Mouse (Mus musculus): ENCODE data around the gene Ankrd34b. TPM values are rescaled to one million over a fixed set of nuclear protein-coding genes. Genes with fewer than 3 reads are reported as not detected.
A peak's percentile ranks its signal among the peaks of the same experiment; 100 is the strongest.

Ankrd34b gene
- total and polyA plus RNA-seq, 2 experiments from 2014 or later: 4.8 to 8.1 TPM

DNA sequence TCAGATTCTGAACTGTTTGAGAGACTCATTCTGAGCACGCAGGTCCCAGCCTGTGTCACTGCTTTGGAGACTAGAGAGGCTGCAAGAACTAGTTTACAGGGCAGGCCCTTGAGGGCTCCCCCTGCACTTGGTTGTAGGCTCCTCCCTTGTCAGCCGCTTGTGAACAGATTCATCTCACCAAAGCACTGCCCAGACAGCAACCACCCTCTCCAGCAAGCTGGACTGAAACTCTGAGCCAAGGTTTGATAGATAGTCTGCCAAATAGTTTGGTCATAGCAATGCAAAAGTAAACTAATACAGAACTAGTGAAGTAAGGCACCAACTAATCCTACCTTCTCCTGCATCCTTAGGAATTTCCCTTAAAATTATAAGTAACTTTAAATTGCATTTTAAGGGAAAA is 44.5 kb downstream of the Ankrd34b start:
- DNase-seq (ENCODE audit: low spot score): no peak
- no peak for ATAC-seq (ENCODE audit: low FRiP score)
- 79% methylated on average over 2 of the region's 2 CpGs for WGBS

DNA sequence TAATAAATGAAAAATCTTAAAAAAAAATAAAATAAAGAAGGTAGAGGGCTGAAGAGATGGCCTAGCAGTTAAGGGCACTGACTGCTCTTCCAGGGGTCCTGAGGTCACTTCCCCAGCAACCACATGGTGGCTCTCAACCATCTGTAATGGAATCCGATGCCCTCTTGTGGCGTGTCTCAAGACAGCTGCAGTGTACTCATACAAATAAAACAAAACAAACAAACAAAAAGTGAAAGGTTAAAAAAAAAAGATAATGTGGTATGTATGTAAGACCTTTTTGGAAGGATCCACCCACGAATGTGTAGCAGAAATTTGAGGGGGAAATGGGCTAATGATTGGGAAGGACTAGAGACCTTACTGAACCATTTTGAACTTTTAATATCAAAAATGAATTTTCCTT is 57.7 kb downstream of the Ankrd34b start:
- peak overlapping the region; percentile 46 for H3K4me3 ChIP-seq (ENCODE audit: low read depth, low read length)
- DNase-seq (ENCODE audit: low spot score): peak; percentile 76
- H3K4me1 ChIP-seq (ENCODE audit: insufficient read depth, low read length): no peaks in the 10 kb centered on the region
- TF ChIP-seq CTCF (IDR thresholded peaks at IDR 0.05): peak; percentile 83
- peak; percentile 85 for ATAC-seq (ENCODE audit: low FRiP score)
- H3K9ac ChIP-seq (replicated peaks; ENCODE audit: low read length, poor library complexity, severe bottlenecking): no peak overlapping the region
- 0 out of 2 replicates have a peak, but pooled peaks cover 5% of the 10 kb centered on the region for H3K36me3 ChIP-seq (ENCODE audit: insufficient read depth, low read length)
- no peaks in the 10 kb centered on the region for H3K9me3 ChIP-seq (ENCODE audit: low read length)
- peak overlapping the region; percentile 51 for H3K4me2 ChIP-seq (ENCODE audit: low read depth, low read length, poor library complexity, severe bottlenecking)
- peak overlapping the region; percentile 69; the same call in 1 of the 2 replicates for H3K27ac ChIP-seq (ENCODE audit: low read depth, low read length)
- no peaks in the 10 kb centered on the region for H3K27me3 ChIP-seq (ENCODE audit: insufficient read depth, low read length)
- 5% methylated on average over 3 of the region's 3 CpGs for WGBS

More for the DNA sequence above, 44.5 kb downstream of the Ankrd34b start:
- TF ChIP-seq CTCF (IDR thresholded peaks at IDR 0.05): no peak
- no peaks in the 10 kb centered on the region for H3K27me3 ChIP-seq (ENCODE audit: insufficient read depth, low read length)
- H3K36me3 ChIP-seq (ENCODE audit: insufficient read depth, low read length): peaks cover 8% of the 10 kb centered on the region
- H3K4me3 ChIP-seq (ENCODE audit: low read depth, low read length): no peak overlapping the region
- H3K9me3 ChIP-seq (ENCODE audit: low read length): no peaks in the 10 kb centered on the region
- no peak overlapping the region for H3K27ac ChIP-seq (ENCODE audit: low read depth, low read length)
- H3K9ac ChIP-seq (replicated peaks; ENCODE audit: low read length, poor library complexity, severe bottlenecking): no peak overlapping the region
- H3K4me1 ChIP-seq (ENCODE audit: insufficient read depth, low read length): no peaks in the 10 kb centered on the region
- no peak overlapping the region for H3K4me2 ChIP-seq (ENCODE audit: low read depth, low read length, poor library complexity, severe bottlenecking)

DNA sequence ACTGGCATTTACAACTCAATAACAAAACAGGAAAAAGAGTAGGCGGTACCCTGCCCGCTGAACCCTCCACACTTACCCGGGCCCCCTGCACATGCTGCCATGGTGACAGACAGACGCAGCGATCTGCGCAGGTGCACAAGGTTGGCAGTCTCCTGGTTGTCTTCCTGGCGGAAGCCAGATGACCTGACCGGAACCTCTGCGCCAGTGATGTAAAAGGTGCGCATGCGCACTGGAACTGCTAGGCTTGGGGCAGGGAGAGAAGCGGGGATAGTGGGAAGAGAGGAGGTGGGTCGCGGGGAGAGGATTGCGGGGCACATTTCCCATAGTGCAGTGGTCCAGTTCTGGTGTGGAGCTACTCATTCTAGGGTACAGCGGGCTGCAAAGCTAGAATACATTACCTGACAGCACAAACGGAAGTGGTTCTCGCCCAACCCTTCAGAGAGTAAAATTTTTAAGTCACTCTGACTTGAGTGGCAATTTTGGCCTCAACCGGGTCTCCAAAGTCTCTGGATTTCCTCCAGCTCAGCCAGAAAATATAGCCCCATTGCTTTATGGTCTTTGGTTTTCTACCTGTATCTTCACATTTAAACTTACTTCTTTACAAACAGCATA is 58.3 kb downstream of the Ankrd34b start, which contains the start of gene Fam151b:
TSS of gene Fam151b (minus strand) at position 164 of the 612 bp plus-strand sequence.
- Histone ChIP-seq H3K4me3 (ENCODE audit: low read depth, low read length) (peak within 1 kb of the TSS; percentile 46), H3K9ac (replicated peaks; ENCODE audit: low read length, poor library complexity, severe bottlenecking) (peak within 1 kb of the TSS; percentile 9; the same call in 1 of the 2 replicates), H3K27ac (ENCODE audit: low read depth, low read length) (peak within 1 kb of the TSS; percentile 69), H3K36me3 (ENCODE audit: insufficient read depth, low read length) (0 out of 2 replicates have a peak, but pooled peaks cover 6% of the 10 kb centered on the region), H3K4me1 (ENCODE audit: insufficient read depth, low read length) (no peaks in the 10 kb centered on the region), H3K9me3 (ENCODE audit: low read length) (no peaks in the 10 kb centered on the region), H3K27me3 (ENCODE audit: insufficient read depth, low read length) (no peaks in the 10 kb centered on the region), H3K4me2 (ENCODE audit: low read depth, low read length, poor library complexity, severe bottlenecking) (peak within 1 kb of the TSS; percentile 51)
- ATAC-seq (ENCODE audit: low FRiP score): peak; percentile 99
- DNase-seq (ENCODE audit: low spot score): peak; percentile 98
- no peak for TF ChIP-seq CTCF (IDR thresholded peaks at IDR 0.05)
- 5% methylated on average over 19 of the region's 19 CpGs for WGBS

DNA sequence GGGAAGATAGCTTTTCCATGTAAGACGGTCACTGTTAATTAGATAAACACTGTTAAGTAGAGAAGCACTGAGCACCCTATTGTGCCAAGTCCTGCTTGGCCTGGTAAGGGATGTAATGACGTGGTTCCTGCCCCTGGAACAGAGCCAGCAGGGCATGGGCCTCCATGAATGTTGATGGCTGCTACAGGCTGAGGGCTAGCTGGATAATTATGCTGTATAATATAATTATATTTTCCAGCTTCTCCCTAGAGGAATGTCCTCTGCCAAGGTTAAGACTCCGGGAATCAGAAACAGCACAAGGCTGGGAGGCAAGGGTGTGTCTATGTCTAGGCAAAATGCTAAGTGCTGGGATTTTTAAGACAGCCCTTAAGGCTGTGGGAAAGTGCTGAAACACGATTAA is 65.1 kb downstream of the Ankrd34b start:
- no peak overlapping the region for H3K4me3 ChIP-seq (ENCODE audit: low read depth, low read length)
- H3K27ac ChIP-seq (ENCODE audit: low read depth, low read length): no peak overlapping the region
- no peaks in the 10 kb centered on the region for H3K4me1 ChIP-seq (ENCODE audit: insufficient read depth, low read length)
- TF ChIP-seq CTCF (IDR thresholded peaks at IDR 0.05): no peak
- H3K36me3 ChIP-seq (ENCODE audit: insufficient read depth, low read length): peaks cover 23% of the 10 kb centered on the region; the same call in 1 of the 2 replicates
- no peak overlapping the region for H3K4me2 ChIP-seq (ENCODE audit: low read depth, low read length, poor library complexity, severe bottlenecking)
- no peaks in the 10 kb centered on the region for H3K9me3 ChIP-seq (ENCODE audit: low read length)
- ATAC-seq (ENCODE audit: low FRiP score): no peak
- H3K27me3 ChIP-seq (ENCODE audit: insufficient read depth, low read length): no peaks in the 10 kb centered on the region
- no peak overlapping the region for H3K9ac ChIP-seq (replicated peaks; ENCODE audit: low read length, poor library complexity, severe bottlenecking)
- no peak for DNase-seq (ENCODE audit: low spot score)
- 57% methylated on average over 4 of the region's 4 CpGs for WGBS

Other genes starting within 250 kb of the Ankrd34b start
- gene Gm20379, start 119.9 kb upstream of the Ankrd34b start, total RNA-seq (2014; rRNA removed): not detected in 2 replicates
- gene Gm20379, start 119.9 kb upstream of the Ankrd34b start, polyA plus RNA-seq (2015; fragmentation: Nextera tagmentation; extraction: Ambion mirVana): 0.30 and 0.45 TPM in 2 replicates
- 2.4 and 3.2 TPM in 2 replicates for gene Dhfr, start 71.2 kb upstream of the Ankrd34b start, total RNA-seq (2014; rRNA removed)
- 1.9 and 2.1 TPM in 2 replicates for gene Dhfr, start 71.2 kb upstream of the Ankrd34b start, polyA plus RNA-seq (2015; fragmentation: Nextera tagmentation; extraction: Ambion mirVana)
- 18.6 and 28.8 TPM in 2 replicates for gene Msh3, start 70.9 kb upstream of the Ankrd34b start, total RNA-seq (2014; rRNA removed)
- gene Msh3, start 70.9 kb upstream of the Ankrd34b start, polyA plus RNA-seq (2015; fragmentation: Nextera tagmentation; extraction: Ambion mirVana): 18.8 and 19.7 TPM in 2 replicates
- gene Fam151b, start 58.1 kb downstream of the Ankrd34b start, total RNA-seq (2014; rRNA removed): 6.4 and 7.3 TPM in 2 replicates
- gene Fam151b, start 58.1 kb downstream of the Ankrd34b start, polyA plus RNA-seq (2015; fragmentation: Nextera tagmentation; extraction: Ambion mirVana): 0.17 TPM in 1 of 2 replicates, not detected in the other
- 16.8 and 18.3 TPM in 2 replicates for gene Zfyve16, start 105.0 kb downstream of the Ankrd34b start, total RNA-seq (2014; rRNA removed)
- gene Zfyve16, start 105.0 kb downstream of the Ankrd34b start, polyA plus RNA-seq (2015; fragmentation: Nextera tagmentation; extraction: Ambion mirVana): 5.1 and 6.1 TPM in 2 replicates
- not detected in 2 replicates for gene Spz1, start 150.3 kb downstream of the Ankrd34b start, total RNA-seq (2014; rRNA removed)
- gene Spz1, start 150.3 kb downstream of the Ankrd34b start, polyA plus RNA-seq (2015; fragmentation: Nextera tagmentation; extraction: Ambion mirVana): not detected in 2 replicates
- 38.4 and 40.7 TPM in 2 replicates for gene Serinc5, start 185.2 kb downstream of the Ankrd34b start, total RNA-seq (2014; rRNA removed)
- 12.8 and 13.5 TPM in 2 replicates for gene Serinc5, start 185.2 kb downstream of the Ankrd34b start, polyA plus RNA-seq (2015; fragmentation: Nextera tagmentation; extraction: Ambion mirVana)

All from midbrain, postnatal 0 days (tissue).